Mouse (Mus musculus) regulatory T cell (primary cell): ENCODE measurements around the gene Olfr806.

ENCODE experiments used
- in situ Hi-C: fragments of 300-600 bp; cut with MboI, MseI; formaldehyde crosslinking; loops from one replicate; pipeline ENCODE4 v1.15.1; 2025; ENCODE audit warnings: high pct_unique_total_duplicates

Olfr806 gene

GRCm38 (mm10) chr10:129741821-129742220 lies at the start of gene Olfr806:
Olfr806 (minus strand) TSS chr10:129741921.
- in situ Hi-C loops, result no loop called here

GRCm38 (mm10) chr10:129778123-129778522 lies 36.4 kb upstream of the Olfr806 start:
- in situ Hi-C loops, result no loop called here

- in situ Hi-C loops, result no loop called here
These were observed 32.6 kb upstream of the Olfr806 start, which contains the start of gene Olfr809 for GRCm38 (mm10) chr10:129774338-129774737. Olfr809 (plus strand) TSS chr10:129774638.

DNA sequence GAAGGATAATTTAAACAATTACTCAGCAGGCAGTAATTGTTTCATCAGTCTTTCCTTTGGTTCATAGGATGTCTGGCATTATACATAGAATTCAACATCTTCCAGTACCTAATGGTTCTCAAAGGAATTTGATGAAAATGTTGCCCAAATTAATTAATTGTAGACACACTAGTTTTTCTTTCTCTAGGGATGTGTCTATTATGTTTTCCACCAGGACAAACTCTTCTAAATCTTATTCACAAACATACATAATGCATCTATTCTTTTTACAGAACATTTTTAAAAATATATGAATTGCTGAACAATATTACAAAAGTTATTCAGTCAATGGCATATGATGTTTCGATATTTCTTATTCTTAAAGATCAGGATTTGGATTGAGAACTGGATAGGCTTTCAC lies 23.5 kb upstream of the Olfr806 start, which contains the start of gene Olfr808:
Olfr808 (plus strand) TSS at position 301 of the 400 bp plus-strand sequence.
- in situ Hi-C loops, result no loop called here

DNA sequence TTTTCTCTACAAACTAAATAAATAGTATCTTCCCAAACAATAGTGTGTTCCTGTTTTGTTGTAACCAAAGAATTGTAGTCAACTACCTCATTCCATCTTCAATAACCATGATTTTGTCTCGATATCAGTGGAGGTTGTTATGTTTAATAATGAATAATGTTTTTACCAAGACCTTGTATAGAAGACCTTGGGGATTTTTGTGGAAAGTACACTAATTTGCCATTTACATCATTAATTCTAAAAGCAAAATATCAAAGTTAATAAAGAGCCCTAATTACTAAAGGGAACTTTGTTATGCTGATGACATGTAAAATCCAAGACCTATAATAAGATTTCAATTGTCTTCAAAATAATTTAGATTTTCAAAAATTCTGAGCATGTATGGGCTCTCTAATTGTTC lies 16.0 kb upstream of the Olfr806 start, which contains the start of gene Olfr807:
Olfr807 (minus strand) TSS at position 101 of the 400 bp plus-strand sequence.
- in situ Hi-C loops, result no loop called here

DNA sequence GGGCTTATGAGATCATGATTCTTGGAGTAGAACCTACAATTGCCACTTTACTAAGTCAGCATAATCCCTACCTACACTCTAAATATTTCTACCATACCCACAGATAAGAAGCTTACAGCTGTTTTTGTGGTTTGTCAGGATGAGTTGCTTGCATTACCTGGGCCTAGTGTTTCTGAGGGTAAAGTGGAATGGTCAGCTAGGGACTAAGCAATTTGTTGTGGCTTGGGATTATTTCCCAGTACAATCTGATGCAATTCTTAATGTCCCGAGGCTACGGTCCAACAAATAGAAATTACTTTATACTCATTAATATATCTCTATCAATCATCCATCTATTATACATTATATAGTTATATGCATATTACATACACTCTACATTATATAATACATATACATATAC lies 12.4 kb downstream of the Olfr806 start, which contains the start of gene Olfr805:
Olfr805 (minus strand) TSS at position 101 of the 400 bp plus-strand sequence.
- in situ Hi-C loops, result no loop called here

DNA sequence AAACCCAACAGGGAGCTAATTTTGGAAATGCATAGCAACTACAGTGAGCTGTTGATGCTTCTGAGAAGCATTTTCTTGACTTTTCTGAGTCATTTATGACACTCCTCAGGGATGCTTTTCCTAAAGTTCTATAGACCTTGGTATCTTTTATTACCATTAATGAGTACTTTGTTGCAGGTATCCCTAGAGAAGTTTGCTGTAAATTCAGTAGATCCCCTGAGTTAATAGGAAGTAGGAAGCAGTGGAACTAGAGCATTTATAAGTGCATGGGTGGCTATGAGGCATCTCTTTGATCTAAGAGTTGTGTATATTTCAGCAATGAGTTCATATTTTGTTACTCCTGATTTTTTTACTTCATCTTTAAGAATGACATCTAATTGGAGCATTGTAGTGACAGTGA lies 38.8 kb downstream of the Olfr806 start, which contains the start of gene Olfr804:
Olfr804 (plus strand) TSS at position 301 of the 400 bp plus-strand sequence.
- in situ Hi-C loops, result no loop called here

- in situ Hi-C loops, result no loop called here
These were observed 47.5 kb downstream of the Olfr806 start, which contains the start of gene Olfr803 for GRCm38 (mm10) chr10:129694186-129694585. Olfr803 (minus strand) TSS chr10:129694286.

- in situ Hi-C loops, result no loop called here
These were observed 53.7 kb downstream of the Olfr806 start, which contains the start of gene Olfr802 for GRCm38 (mm10) chr10:129688069-129688468. Olfr802 (minus strand) TSS chr10:129688169.
